Mouse (Mus musculus) neutrophil, adult 5-6 weeks (primary cell): Measurements from ENCODE around the gene Zbed4. TPM values are rescaled to one million over a fixed set of nuclear protein-coding genes. Genes with fewer than 3 reads are reported as not detected.
A peak's percentile ranks its signal among the peaks of the same experiment; 100 is the strongest.
"Not testable (repeated sequence)": the region's sequence is repeated elsewhere in the genome, so short reads cannot be mapped to it uniquely, and the experiment has no call there.

ENCODE experiments used
- ATAC-seq: fragments of 151-379, 151-347 bp; 2 replicates; pipeline ENCODE4 v1.8.0; 2017; ENCODE audit warnings: mild to moderate bottlenecking, moderate TSS enrichment; ENCODE audit not compliant: insufficient number of reproducible peaks, poor library complexity, low FRiP score, severe bottlenecking; ENCODE audit errors: extremely low read depth
- total RNA-seq: library from RNA; stranded (forward); fragments of 200-1000 nt; gene quantifications from 2 replicates; pipeline ENCODE4 v1.2.3, GENCODE M21; 2017

The Zbed4 gene
- total RNA-seq, 1 experiment from 2014 or later = 27.8 TPM

DNA sequence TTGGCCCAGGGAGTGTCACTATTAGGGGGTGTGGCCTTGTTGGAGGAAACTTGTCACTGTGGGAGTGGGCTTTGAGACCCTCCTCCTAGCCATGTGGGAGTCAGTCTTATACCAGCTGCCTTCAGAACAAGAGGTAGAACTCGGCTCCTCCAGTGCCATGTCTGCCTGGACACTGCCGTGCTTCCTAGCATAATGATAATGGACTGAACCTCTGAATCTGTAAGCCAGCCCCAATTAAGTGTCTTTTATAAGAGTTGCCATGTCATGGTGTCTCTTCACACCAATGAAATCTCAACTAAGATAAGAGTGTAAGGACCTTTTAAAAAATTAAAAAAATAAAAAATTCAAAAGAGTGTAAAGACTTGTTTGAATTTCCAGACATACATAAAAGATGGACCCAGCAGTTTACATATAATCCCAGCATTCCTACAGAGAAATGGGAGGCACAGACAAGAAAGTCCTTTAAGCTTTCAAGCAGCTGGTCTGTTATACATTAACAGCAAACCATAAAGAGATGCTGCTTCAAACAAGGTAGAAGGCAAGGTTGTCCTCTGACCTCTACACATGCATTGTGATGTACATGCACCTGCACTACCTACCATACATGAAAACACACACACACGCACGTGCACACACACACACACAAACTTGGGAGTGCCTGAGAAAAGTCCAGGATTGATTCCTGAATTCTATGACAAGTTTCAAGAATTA, 40.8 kb downstream of the Zbed4 start:
- no peak for ATAC-seq

DNA sequence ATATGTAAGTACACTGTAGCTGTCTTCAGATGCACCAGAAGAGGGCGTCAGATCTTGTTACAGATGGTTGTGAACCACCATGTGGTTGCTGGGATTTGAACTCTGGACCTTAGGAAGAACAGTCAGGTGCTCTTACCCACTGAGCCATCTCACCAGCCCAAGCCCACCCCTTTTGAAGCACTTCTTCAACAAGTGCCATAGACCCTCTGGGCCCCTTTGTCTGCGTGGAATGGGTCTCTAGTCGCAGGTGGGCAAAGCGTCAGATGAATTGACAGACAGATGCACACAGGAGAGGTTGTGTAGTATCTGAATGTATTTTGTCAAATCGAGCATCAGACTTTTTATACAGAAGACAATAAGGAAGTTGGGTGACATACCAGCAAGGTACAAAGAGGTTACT, 43.3 kb downstream of the Zbed4 start:
- not testable (repeated sequence) for ATAC-seq

DNA sequence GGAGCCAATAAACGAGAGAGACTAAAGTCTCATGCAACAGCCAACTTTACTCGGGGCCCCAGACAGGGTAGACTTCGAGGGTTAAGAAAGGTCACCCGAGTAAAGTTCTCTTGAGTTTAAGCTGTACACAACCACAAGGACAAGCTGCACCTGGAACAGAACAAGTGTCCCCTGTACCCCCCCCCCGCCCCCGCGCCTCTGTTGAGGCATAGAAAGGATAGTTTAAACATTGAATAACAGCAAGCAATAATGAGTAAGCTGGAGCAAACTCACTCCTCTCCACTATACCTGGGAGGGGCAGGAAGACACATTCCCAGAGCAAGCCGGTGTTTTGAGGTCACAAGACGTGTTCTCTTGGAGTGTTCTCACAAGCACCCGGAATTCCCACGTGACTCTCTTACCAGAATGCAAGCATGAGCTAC, 48.5 kb downstream of the Zbed4 start:
- no peak for ATAC-seq

DNA sequence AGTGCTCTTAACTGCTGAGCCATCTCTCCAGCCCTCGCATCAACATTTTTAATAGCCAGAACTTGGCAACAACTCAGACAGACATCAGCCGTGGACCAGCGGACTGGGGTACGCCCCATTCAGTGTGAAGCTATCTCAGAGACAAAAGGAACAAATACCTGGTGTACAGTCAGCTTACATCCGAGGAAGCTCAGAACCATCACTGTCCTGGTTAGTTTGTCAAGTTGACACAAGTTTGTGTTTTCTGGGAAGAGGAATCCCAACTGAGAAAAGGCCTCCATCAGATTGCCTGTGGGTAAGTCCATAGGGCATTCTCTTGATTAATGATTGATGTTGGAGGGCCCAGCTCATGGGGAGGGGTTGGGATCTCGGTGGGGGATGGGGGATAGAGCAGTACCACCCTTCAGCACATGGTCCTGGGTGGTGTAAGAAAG, 49.5 kb downstream of the Zbed4 start:
- no peak for ATAC-seq

DNA sequence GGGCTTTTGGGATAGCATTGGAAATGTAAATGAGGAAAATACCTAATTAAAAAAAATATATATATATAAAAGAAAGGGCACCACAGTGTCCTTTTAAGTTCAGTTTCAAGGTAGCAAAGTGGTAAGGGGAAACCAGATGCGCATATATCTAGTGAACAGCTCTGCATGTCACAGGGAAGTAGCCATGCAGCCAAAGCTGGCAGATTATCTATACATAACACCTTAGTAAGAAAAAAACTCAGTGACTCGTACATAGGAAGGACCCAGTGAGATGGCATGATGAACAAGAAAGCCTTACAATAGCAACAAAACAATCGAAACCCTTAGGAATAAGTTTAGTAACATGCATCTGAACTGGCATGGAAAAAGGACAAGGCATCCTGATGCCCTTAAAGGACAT, 50.4 kb downstream of the Zbed4 start:
- ATAC-seq = no peak

DNA sequence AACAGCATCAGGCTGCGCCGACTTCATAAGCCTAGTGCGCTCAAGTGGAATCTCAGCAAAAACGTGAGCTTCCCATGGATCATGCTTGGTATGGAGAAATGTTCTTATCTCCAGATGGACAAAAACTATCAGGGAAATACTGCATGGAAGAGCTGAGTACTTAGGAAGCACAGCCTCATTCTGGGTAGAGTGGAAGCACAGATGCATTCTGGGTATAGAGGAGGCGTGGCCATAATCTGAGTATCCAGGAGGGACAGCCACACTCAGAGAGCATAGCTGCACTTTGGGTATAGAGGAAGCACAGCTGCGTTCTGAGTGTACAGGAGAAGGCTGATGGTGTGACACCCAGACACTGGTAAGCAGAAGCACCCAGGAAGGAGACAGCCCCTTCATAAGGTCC, 50.9 kb downstream of the Zbed4 start:
- no peak for ATAC-seq

DNA sequence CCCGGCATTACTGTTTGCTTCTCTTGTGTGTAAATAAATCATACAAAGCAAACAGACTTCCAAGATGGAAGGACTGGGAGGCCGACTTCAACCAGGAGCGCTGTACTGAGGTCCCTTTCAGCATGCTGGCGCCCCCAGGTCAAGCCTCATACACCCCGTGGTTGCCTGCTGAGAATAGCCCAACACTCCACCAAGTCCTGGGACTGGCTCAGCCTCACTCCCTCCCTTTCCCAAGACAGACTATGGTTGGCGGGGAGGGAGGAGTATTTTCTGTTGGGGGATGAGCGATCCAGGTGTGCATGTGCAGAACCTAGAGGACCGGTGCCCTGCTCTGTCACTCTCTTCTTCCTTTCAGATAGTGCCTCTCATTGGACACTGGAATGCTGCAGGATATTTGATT, 56.7 kb downstream of the Zbed4 start:
- no peak for ATAC-seq

DNA sequence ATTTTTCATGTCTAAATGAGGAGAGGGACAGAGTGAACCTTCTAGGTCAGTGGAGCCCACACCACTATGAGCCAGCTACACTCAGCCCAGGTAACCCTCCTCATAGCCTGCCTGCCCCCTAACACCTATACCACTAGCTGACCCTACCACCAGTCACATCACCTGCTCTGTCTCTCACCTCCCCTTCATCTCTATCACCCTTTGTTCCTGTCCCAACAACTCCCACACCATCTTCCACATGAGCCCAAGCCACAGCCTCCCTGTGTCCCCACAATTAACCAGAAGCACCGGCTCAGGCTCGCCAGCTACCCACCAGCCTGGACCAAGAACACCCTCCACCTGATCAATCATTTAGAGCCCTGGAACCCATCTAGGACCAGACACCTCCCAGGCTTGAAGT, 58.9 kb downstream of the Zbed4 start:
- no peak for ATAC-seq

DNA sequence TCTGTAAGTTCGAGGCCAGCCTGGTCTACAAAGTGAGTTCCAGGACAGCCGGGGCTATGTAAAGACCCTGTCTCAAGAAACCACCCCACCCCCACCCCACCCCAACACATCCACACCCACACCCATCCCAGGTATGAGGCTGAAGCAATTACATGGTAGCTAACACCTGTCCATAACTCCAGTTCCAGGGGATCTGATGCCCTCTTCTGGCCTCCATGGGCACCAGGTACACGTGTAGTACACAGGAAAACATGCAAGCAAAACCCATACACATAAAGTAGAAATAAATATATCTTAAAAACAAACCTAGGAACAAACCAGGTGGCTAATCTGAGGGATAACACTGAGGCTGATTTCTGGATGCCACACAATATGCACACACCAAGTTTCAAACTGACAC, 61.8 kb downstream of the Zbed4 start:
- ATAC-seq = no peak

DNA sequence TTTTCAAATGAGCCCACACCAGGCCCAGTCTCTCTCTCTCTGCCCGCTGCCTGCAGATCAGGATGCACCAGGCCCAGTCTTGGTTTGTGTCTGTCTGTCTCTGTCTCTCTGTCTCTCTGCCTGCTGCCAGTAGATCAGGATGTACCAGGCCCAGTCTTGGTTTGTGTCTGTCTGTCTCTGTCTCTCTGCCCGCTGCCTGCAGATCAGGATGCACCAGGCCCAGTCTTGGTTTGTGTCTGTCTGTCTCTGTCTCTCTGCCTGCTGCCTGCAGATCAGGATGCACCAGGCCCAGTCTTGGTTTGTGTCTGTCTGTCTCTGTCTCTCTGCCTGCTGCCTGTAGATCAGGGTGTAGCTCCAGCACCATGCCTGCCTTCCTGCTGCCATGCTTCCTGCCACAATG, 62.4 kb downstream of the Zbed4 start:
- not testable (repeated sequence) for ATAC-seq

DNA sequence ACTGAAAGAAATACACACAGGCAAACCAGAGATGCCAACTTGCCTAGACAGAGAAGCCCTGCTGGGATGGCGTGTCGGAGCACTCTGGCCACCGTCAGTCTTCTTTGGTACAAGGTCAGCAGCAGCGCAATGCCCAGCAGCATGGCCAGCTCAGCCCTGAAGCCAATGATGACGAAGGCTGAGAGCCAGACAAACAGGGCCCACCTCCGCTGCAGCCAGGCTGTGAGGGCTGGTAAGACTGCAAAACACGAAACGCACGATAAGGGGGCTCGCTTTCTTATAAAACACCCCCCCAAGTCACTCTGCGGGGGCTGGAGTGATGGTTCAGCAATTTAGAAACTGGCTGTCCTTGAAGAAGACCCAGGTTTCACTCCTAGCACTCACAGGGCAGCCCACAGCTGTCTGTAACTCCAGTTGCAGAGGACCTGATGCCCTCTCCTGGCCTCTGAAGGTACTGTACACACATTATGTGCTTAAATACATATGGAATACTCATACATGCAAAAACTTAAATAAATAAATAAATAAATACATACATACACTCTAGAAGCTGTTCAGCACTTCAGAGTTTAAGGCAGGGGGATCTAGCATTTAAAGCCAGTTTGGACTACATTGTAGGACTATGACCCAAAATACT, 63.1 kb downstream of the Zbed4 start:
- no peak for ATAC-seq

DNA sequence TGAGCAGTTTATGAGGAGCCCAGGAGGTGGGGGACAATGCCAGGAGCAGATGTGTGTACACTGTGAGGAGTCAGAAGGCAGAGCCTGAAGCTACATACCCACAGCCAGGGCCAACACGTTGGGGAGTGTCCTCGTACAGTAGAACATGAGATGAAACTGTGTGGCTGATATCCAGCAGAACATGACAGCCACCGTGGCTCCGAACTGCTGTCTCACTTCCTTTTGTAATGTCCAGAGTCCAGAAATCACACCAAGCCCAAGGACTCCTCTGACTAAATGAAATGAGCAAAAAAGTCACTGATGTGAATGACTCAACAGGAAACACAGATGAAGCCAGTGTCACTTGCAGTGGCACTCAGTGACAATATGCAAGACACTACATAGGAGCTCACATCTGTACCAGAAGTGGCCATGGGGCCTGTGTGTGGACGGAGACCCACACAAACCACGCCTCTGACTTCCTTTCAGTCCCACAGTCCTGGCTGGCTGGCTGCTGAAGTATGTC, 63.8 kb downstream of the Zbed4 start:
- no peak for ATAC-seq

DNA sequence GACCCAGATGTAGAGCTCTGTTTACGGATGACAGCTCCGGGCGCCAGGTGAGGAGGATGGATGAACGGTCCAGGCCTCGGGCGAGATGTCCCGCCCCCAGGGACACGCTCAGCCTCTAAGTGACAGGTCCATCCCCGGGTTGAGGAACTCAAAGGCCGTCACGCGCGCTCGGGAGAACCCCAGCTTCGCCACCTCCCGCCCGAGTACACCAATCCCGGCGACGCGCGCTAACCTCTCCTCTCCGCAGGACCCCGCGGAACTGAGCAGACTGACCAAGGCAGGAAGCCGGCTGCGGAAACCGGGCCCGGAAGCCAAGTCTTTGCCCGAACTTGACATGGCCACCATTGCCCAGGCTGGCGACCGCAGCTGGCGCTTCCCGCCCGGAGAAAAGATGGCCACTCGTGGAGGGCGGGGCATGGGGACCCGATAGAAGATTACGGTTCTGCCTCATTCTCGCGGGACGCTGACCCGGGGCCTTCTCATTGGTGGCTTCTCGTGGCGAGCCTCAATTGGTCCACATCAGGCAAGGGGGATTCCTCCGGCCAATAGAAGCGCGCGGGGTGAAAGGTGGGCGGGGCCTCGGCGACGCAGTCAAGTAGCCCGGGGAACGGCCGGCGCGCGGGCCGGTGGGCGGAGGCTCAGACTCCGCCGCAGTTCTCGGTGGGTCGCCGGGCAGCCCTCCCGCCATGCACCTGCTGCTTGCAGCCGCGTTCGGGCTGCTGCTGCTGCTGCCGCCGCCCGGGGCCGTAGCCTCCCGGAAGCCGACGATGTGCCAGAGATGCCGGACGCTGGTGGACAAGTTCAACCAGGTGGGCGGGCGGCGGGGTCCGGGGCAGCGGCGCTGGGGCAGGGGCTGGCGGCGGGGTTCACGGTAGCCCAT, 67.8 kb downstream of the Zbed4 start, which contains the start of the genes Alg12 and Creld2:
Gene Alg12 (minus strand): TSS at position 293 of the 880 bp plus-strand sequence.
Gene Creld2 (plus strand): TSS at position 621 of the 880 bp plus-strand sequence.
- ATAC-seq = peak; percentile 95

DNA sequence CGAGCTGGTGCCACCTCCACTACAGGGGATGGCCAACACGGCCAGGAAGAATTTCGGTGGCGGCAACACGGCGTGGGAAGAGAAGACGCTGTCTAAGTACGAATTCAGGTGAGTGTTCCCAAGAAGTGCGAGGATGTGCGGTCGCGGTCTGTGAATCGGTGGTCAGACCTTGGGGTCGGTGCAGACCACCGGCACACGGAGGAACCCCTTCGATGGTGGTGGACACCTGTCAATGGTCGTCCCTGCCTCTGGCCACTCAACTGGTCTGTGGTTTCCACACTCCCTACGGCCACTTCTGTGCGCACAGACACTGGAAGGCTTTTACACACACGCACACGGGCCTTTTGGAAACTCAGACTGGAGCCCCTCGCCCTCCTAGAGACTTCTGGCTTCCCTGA, 68.4 kb downstream of the Zbed4 start:
- no peak for ATAC-seq

DNA sequence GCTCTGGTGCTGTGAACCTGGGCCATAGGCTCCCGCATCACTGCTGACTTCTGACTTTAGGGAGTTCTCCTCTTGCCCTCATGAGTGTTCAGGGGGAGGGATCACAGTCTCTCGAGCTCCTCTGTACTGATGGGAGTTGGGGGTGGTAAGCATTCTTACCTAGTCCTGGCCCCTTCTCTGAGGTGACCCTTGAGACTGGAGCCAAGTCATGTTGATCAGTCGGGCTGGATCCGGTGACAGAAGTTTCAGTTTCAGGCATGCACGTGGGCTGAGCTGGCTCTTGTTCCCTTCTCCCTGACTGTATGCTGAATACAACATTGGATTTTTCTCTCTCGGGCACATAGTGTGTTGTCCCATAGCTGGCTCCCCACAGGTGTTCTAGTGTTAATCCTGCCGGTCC, 69.9 kb downstream of the Zbed4 start:
- no peak for ATAC-seq

DNA sequence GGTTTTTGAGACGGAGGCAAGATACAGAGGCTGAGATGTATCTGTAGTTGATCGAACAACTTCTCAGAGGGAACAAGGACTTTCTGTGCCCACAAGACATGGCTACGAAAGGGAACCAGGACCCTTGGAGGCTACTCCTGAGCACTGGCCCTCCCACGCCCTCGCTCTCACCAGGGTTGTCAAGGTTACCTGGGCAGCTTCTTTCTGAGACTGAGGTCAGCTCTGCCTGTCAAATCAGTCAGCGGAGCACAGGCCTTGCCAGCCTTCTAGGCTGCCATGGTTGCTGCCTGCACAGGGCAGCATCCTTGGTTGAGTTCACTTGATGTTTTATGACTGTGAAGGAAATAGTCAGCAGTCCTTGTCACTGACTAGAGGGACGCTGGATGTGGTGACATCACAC, 71.1 kb downstream of the Zbed4 start:
- ATAC-seq = no peak

DNA sequence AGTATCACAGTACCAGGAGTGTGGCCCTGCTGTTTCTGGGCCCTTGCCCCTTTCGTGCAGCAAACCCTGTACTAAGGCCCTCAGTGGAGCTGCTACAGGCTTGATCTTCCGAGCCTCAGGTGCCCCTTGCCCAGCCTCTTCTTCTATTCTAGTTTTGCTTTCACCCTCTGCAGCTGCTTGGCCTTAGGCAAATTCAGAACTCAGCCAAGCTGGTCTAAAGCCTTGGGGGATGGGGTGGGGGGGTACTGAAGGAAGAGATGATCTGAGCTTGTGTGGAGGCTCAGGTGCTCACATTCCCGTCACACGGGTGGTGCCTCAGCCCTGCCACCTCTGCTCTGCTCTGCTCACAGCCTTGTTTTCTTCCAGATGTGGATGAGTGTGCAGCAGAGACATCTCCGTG, 71.9 kb downstream of the Zbed4 start:
- no peak for ATAC-seq

DNA sequence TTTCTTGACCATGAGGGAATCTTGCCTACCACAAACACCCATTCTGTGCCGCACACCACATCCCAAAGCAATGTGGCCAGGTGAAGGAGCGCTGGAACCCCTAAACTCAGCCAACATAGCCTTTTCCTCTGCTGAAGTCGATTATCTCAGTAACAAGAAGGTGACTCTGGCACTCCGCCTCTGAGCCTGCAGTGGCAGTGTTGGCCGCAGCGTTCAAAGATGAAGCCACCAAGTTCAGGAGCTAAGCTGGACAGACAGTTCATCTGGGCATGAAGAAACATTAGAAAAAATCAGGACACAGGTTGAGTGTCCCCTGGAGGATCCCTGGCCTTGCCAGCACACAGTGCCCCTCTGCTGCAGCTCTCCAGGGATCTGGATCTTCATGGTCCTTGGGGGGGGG, 76.0 kb downstream of the Zbed4 start:
- ATAC-seq = no peak

DNA sequence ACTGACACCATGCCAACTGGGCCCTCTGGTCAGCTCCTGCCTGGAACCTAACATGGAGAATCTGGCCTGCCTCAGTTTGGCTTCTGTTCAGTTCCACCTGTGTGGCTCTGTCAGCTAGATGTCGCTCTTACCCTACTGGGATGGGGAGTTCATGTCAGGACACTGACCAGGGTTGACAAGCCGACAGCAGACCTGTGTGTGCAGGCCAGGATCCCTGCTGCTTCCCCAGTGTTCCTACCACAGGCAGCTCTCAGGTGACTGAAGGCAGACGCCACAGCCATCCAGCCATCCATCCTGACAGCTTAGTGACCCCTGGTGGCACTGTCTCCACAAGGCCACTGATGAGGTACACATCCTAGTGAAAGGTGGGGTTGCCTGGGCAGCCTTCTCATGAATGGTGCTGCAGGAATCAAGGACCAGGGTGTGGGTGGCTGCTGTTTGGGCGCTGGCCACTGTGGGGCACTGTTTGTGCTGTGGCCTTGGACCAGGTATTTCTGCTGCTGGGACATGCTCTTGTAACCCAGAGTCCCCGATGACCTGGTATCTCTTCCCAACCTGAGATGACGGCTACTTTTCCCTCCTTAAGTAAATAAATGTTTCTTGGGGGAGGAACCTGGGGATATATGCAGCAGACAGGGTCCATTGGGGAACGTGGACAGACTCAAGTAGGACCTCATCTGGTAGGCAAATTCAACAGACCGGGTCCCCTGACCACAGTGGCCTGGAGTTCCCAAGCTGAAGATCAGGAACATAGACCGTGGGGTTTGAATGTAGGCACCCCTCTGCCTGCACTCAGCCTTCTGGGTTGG, 76.7 kb downstream of the Zbed4 start:
- peak; percentile 27; the same call in 1 of the 2 replicates for ATAC-seq
